Mouse (Mus musculus): Measurements from ENCODE around the gene Yipf3. TPM values are rescaled to one million over a fixed set of nuclear protein-coding genes. Genes with fewer than 3 reads are reported as not detected.

Gene Yipf3
- polyA plus RNA-seq, 1 experiment from 2014 or later = 95.7 TPM

GRCm38 (mm10) chr17:46239516-46240114 is 8.3 kb upstream of the Yipf3 start:
- no peak overlapping the region for H3K9ac ChIP-seq
- no peaks in the 10 kb centered on the region for H3K4me1 ChIP-seq
- no peaks in the 10 kb centered on the region for H3K27me3 ChIP-seq
- peaks cover 97% of the 10 kb centered on the region for H3K36me3 ChIP-seq
- H3K4me3 ChIP-seq = no peak overlapping the region
- 88% methylated on average over 15 of the region's 15 CpGs for WGBS
- ATAC-seq (ENCODE audit: insufficient number of reproducible peaks, insufficient read depth, low FRiP score, low TSS enrichment, low read depth) = no peak
- H3K9me3 ChIP-seq = no peaks in the 10 kb centered on the region
- H3K4me2 ChIP-seq = no peak overlapping the region
- H3K27ac ChIP-seq = no peak overlapping the region

GRCm38 (mm10) chr17:46241471-46241870 is 6.4 kb upstream of the Yipf3 start:
- H3K4me2 ChIP-seq = no peak overlapping the region
- no peak for ATAC-seq (ENCODE audit: insufficient number of reproducible peaks, insufficient read depth, low FRiP score, low TSS enrichment, low read depth)
- WGBS = 80% methylated on average over 11 of the region's 11 CpGs
- H3K27me3 ChIP-seq = no peaks in the 10 kb centered on the region
- peaks cover 4% of the 10 kb centered on the region for H3K4me1 ChIP-seq
- H3K9me3 ChIP-seq = no peaks in the 10 kb centered on the region
- no peak overlapping the region for H3K9ac ChIP-seq
- 0 out of 2 replicates have a peak overlapping the region, but pooled peaks have one; percentile 2 for H3K27ac ChIP-seq
- H3K36me3 ChIP-seq = peaks cover 99% of the 10 kb centered on the region
- no peak overlapping the region for H3K4me3 ChIP-seq

GRCm38 (mm10) chr17:46242274-46242673 is 5.6 kb upstream of the Yipf3 start:
- H3K9me3 ChIP-seq = no peaks in the 10 kb centered on the region
- H3K9ac ChIP-seq = no peak overlapping the region
- ATAC-seq (ENCODE audit: insufficient number of reproducible peaks, insufficient read depth, low FRiP score, low TSS enrichment, low read depth) = no peak
- no peak overlapping the region for H3K4me2 ChIP-seq
- no peak overlapping the region for H3K4me3 ChIP-seq
- H3K27me3 ChIP-seq = no peaks in the 10 kb centered on the region
- H3K36me3 ChIP-seq = peaks cover 93% of the 10 kb centered on the region
- WGBS = 84% methylated on average over 13 of the region's 13 CpGs
- no peak overlapping the region for H3K27ac ChIP-seq
- H3K4me1 ChIP-seq = peaks cover 11% of the 10 kb centered on the region

GRCm38 (mm10) chr17:46242993-46243392 is 4.9 kb upstream of the Yipf3 start:
- ATAC-seq (ENCODE audit: insufficient number of reproducible peaks, insufficient read depth, low FRiP score, low TSS enrichment, low read depth) = no peak
- no peak overlapping the region for H3K27ac ChIP-seq
- H3K27me3 ChIP-seq = no peaks in the 10 kb centered on the region
- peaks cover 11% of the 10 kb centered on the region for H3K4me1 ChIP-seq
- H3K9ac ChIP-seq = no peak overlapping the region
- 87% methylated on average over 4 of the region's 4 CpGs for WGBS
- no peaks in the 10 kb centered on the region for H3K9me3 ChIP-seq
- H3K4me2 ChIP-seq = no peak overlapping the region
- H3K4me3 ChIP-seq = no peak overlapping the region
- peaks cover 87% of the 10 kb centered on the region for H3K36me3 ChIP-seq

- Histone ChIP-seq H3K9ac (no peak overlapping the region), H3K27ac (no peak overlapping the region), H3K9me3 (no peaks in the 10 kb centered on the region), H3K27me3 (no peaks in the 10 kb centered on the region), H3K36me3 (peaks cover 80% of the 10 kb centered on the region), H3K4me2 (no peak overlapping the region), H3K4me1 (peaks cover 12% of the 10 kb centered on the region), H3K4me3 (no peak overlapping the region)
- WGBS = 81% methylated on average over 2 of the region's 2 CpGs
- ATAC-seq (ENCODE audit: insufficient number of reproducible peaks, insufficient read depth, low FRiP score, low TSS enrichment, low read depth) = no peak
Measured at GRCm38 (mm10) chr17:46243624-46244023, 4.3 kb upstream of the Yipf3 start.

- Histone ChIP-seq H3K9ac (0 out of 2 replicates have a peak overlapping the region, but pooled peaks have one; percentile 11), H3K27me3 (no peaks in the 10 kb centered on the region), H3K4me2 (no peak overlapping the region), H3K36me3 (peaks cover 77% of the 10 kb centered on the region), H3K27ac (no peak overlapping the region), H3K4me1 (peaks cover 22% of the 10 kb centered on the region), H3K4me3 (no peak overlapping the region), H3K9me3 (no peaks in the 10 kb centered on the region)
- 78% methylated on average over 10 of the region's 10 CpGs for WGBS
- ATAC-seq (ENCODE audit: insufficient number of reproducible peaks, insufficient read depth, low FRiP score, low TSS enrichment, low read depth) = no peak
Measured at GRCm38 (mm10) chr17:46244579-46244978, 3.3 kb upstream of the Yipf3 start.

GRCm38 (mm10) chr17:46248189-46248522 is 276 bp downstream of the Yipf3 start:
- peak overlapping the region; percentile 97 for H3K9ac ChIP-seq
- H3K4me3 ChIP-seq = peak overlapping the region; percentile 91
- no peaks in the 10 kb centered on the region for H3K27me3 ChIP-seq
- WGBS = under 1% methylated on average over 37 of the region's 37 CpGs
- H3K4me1 ChIP-seq = peaks cover 28% of the 10 kb centered on the region
- ATAC-seq (ENCODE audit: insufficient number of reproducible peaks, insufficient read depth, low FRiP score, low TSS enrichment, low read depth) = peak; percentile 22; the same call in 1 of the 2 replicates
- H3K36me3 ChIP-seq = peaks cover 71% of the 10 kb centered on the region
- H3K27ac ChIP-seq = peak overlapping the region; percentile 80
- H3K9me3 ChIP-seq = no peaks in the 10 kb centered on the region
- H3K4me2 ChIP-seq = peak overlapping the region; percentile 74

GRCm38 (mm10) chr17:46251174-46251573 is 3.3 kb downstream of the Yipf3 start:
- H3K4me1 ChIP-seq = peaks cover 37% of the 10 kb centered on the region

GRCm38 (mm10) chr17:46252571-46253451 is 4.9 kb downstream of the Yipf3 start:
- Histone ChIP-seq H3K4me2 (peak overlapping the region; percentile 100), H3K27ac (no peak overlapping the region), H3K27me3 (peaks cover 27% of the 10 kb centered on the region), H3K9ac (peak overlapping the region; percentile 74; the same call in 1 of the 2 replicates), H3K4me3 (peak overlapping the region; percentile 71; the same call in 1 of the 2 replicates), H3K36me3 (peaks cover 55% of the 10 kb centered on the region), H3K9me3 (no peaks in the 10 kb centered on the region), H3K4me1 (peaks cover 27% of the 10 kb centered on the region)
- ATAC-seq (ENCODE audit: insufficient number of reproducible peaks, insufficient read depth, low FRiP score, low TSS enrichment, low read depth) = no peak
- 58% methylated on average over 14 of the region's 14 CpGs for WGBS

More at GRCm38 (mm10) chr17:46251174-46251573, 3.3 kb downstream of the Yipf3 start:
- no peak overlapping the region for H3K9ac ChIP-seq
- ATAC-seq (ENCODE audit: insufficient number of reproducible peaks, insufficient read depth, low FRiP score, low TSS enrichment, low read depth) = no peak
- 80% methylated on average over 7 of the region's 7 CpGs for WGBS
- no peak overlapping the region for H3K4me3 ChIP-seq
- H3K9me3 ChIP-seq = no peaks in the 10 kb centered on the region
- no peak overlapping the region; the same call in 1 of the 2 replicates for H3K4me2 ChIP-seq
- H3K27me3 ChIP-seq = peaks cover 22% of the 10 kb centered on the region
- no peak overlapping the region for H3K27ac ChIP-seq
- peaks cover 44% of the 10 kb centered on the region for H3K36me3 ChIP-seq

- Histone ChIP-seq H3K4me1 (peaks cover 26% of the 10 kb centered on the region), H3K4me3 (peak within 1 kb of the TSS; percentile 71), H3K4me2 (peak within 1 kb of the TSS; percentile 100), H3K9me3 (no peaks in the 10 kb centered on the region), H3K9ac (peak within 1 kb of the TSS; percentile 74), H3K36me3 (peaks cover 63% of the 10 kb centered on the region), H3K27me3 (peaks cover 27% of the 10 kb centered on the region), H3K27ac (no peak within 1 kb of the TSS)
- 2% methylated on average over 45 of the region's 48 CpGs for WGBS
- peak; percentile 79 for ATAC-seq (ENCODE audit: insufficient number of reproducible peaks, insufficient read depth, low FRiP score, low TSS enrichment, low read depth)
Measured at GRCm38 (mm10) chr17:46253452-46254084, 5.7 kb downstream of the Yipf3 start, which contains the start of gene Lrrc73. Gene Lrrc73 (plus strand): TSS chr17:46253531.

GRCm38 (mm10) chr17:46254106-46254505 is 6.2 kb downstream of the Yipf3 start:
- peak overlapping the region; percentile 71 for H3K4me3 ChIP-seq
- WGBS = under 1% methylated on average over 53 of the region's 54 CpGs
- H3K4me1 ChIP-seq = peaks cover 21% of the 10 kb centered on the region
- H3K9me3 ChIP-seq = no peaks in the 10 kb centered on the region
- H3K27ac ChIP-seq = no peak overlapping the region
- H3K4me2 ChIP-seq = peak overlapping the region; percentile 100
- peaks cover 67% of the 10 kb centered on the region for H3K36me3 ChIP-seq
- 0 out of 2 replicates have a peak, but pooled peaks have one; percentile 1 for ATAC-seq (ENCODE audit: insufficient number of reproducible peaks, insufficient read depth, low FRiP score, low TSS enrichment, low read depth)
- peak overlapping the region; percentile 74 for H3K9ac ChIP-seq
- H3K27me3 ChIP-seq = peaks cover 27% of the 10 kb centered on the region

Data from embryonic facial prominence, embryonic 13.5 days (tissue).